Mouse (Mus musculus): ENCODE results near the gene Gm960. TPM values are rescaled to one million over a fixed set of nuclear protein-coding genes. Genes with fewer than 3 reads are reported as not detected.

Gene Gm960
- polyA plus RNA-seq, 1 experiment from 2014 or later: 4.9 TPM

- no peak overlapping the region for H3K4me2 ChIP-seq (replicated peaks; ENCODE audit: low read depth, low read length)
- no peaks in the 10 kb centered on the region for H3K9me3 ChIP-seq (ENCODE audit: control insufficient read depth, low read length)
- DNase-seq (ENCODE audit: low spot score) (no peak), ATAC-seq (ENCODE audit: low FRiP score) (no peak)
- 90% methylated on average over 2 of the region's 2 CpGs for WGBS
- H3K27ac ChIP-seq (ENCODE audit: low read depth, low read length): no peak overlapping the region
- H3K9ac ChIP-seq (ENCODE audit: low read depth, low read length): no peak overlapping the region
- H3K36me3 ChIP-seq (ENCODE audit: control insufficient read depth, insufficient read depth, low read length): no peaks in the 10 kb centered on the region
- no peaks in the 10 kb centered on the region for H3K4me1 ChIP-seq (replicated peaks; ENCODE audit: control insufficient read depth, insufficient read depth, low read length)
- H3K4me3 ChIP-seq (ENCODE audit: low read depth, low read length): no peak overlapping the region
- peaks cover 2% of the 10 kb centered on the region; the same call in 1 of the 2 replicates for H3K27me3 ChIP-seq (ENCODE audit: control insufficient read depth, insufficient read depth, low read length)
Measured at GRCm38 (mm10) chr19:4717281-4717680, 18.8 kb upstream of the Gm960 start.

DNA sequence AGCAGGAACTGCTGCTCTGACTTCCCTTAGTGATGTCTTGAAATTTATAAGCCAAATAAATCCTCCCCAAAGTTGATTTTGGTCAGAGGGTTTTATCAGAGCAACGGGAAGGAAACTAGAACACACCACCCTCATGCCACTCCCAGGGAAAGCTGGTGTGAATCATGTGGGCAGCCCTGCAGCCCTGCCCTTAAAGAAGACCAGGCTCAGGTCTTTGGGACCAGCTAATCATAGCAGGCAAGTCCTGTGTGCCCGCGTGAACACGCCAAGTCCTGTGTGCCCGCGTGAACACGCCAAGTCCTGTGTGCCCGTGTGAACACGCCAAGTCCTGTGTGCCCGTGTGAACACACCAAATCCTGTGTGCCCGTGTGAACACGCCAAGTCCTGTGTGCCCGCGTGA, 18.3 kb upstream of the Gm960 start:
- no peaks in the 10 kb centered on the region for H3K36me3 ChIP-seq (ENCODE audit: control insufficient read depth, insufficient read depth, low read length)
- no peak overlapping the region for H3K27ac ChIP-seq (ENCODE audit: low read depth, low read length)
- no peaks in the 10 kb centered on the region for H3K9me3 ChIP-seq (ENCODE audit: control insufficient read depth, low read length)
- H3K27me3 ChIP-seq (ENCODE audit: control insufficient read depth, insufficient read depth, low read length): peaks cover 2% of the 10 kb centered on the region; the same call in 1 of the 2 replicates
- DNase-seq (ENCODE audit: low spot score) (no peak), ATAC-seq (ENCODE audit: low FRiP score) (no peak)
- no peak overlapping the region for H3K4me3 ChIP-seq (ENCODE audit: low read depth, low read length)
- 94% methylated on average over 14 of the region's 14 CpGs for WGBS
- no peaks in the 10 kb centered on the region for H3K4me1 ChIP-seq (replicated peaks; ENCODE audit: control insufficient read depth, insufficient read depth, low read length)
- H3K9ac ChIP-seq (ENCODE audit: low read depth, low read length): no peak overlapping the region
- no peak overlapping the region for H3K4me2 ChIP-seq (replicated peaks; ENCODE audit: low read depth, low read length)

GRCm38 (mm10) chr19:4713886-4714285, 15.4 kb upstream of the Gm960 start:
- H3K4me1 ChIP-seq (replicated peaks; ENCODE audit: control insufficient read depth, insufficient read depth, low read length): no peaks in the 10 kb centered on the region; the same call in 1 of the 2 replicates
- no peak overlapping the region for H3K27ac ChIP-seq (ENCODE audit: low read depth, low read length)
- H3K9me3 ChIP-seq (ENCODE audit: control insufficient read depth, low read length): no peaks in the 10 kb centered on the region
- ATAC-seq (ENCODE audit: low FRiP score) (no peak), DNase-seq (ENCODE audit: low spot score) (peak; percentile 27)
- peak overlapping the region; percentile 91 for H3K4me2 ChIP-seq (replicated peaks; ENCODE audit: low read depth, low read length)
- 53% methylated on average over 3 of the region's 3 CpGs for WGBS
- no peaks in the 10 kb centered on the region for H3K36me3 ChIP-seq (ENCODE audit: control insufficient read depth, insufficient read depth, low read length)
- H3K27me3 ChIP-seq (ENCODE audit: control insufficient read depth, insufficient read depth, low read length): peaks cover 2% of the 10 kb centered on the region; the same call in 1 of the 2 replicates
- no peak overlapping the region for H3K9ac ChIP-seq (ENCODE audit: low read depth, low read length)
- H3K4me3 ChIP-seq (ENCODE audit: low read depth, low read length): peak overlapping the region; percentile 84; the same call in 1 of the 2 replicates

DNA sequence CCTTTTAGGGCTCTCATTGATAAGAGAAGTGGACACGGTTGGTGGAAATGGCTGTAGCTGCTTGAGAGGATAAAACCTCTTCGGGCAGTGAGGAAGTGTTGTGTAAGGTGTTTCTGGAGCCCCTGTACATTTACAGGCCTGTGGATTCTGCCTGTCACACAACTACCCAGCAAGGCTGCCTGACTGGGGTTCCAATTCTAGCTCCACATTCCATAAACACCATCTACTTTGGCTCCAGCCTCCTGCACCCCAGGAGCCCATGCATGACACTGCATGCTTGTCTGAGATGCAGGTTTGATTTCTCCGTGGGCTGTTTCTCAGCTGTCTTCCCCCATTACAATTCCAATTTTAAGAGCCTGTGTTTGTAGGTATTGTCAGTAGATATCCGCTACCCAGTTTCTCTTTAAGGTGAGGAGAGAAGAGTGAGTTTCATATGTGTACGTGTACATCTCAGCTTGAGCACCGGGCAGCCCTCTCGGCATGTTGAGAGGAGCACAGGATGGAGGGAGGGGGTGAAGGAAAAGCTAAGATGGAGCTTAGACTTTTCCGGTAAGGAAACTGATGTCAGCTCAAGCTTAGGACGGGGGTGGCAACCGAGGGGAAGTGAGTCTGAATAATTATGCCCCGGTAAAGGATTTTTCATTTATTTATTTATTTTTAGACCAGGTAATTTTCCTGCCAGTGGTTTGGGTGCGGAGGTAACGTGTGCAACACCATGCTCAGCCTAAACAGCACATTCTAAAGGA, 14.5 kb upstream of the Gm960 start:
- Histone ChIP-seq H3K27ac (ENCODE audit: low read depth, low read length) (peak overlapping the region; percentile 94), H3K4me3 (ENCODE audit: low read depth, low read length) (peak overlapping the region; percentile 84), H3K27me3 (ENCODE audit: control insufficient read depth, insufficient read depth, low read length) (peaks cover 2% of the 10 kb centered on the region; the same call in 1 of the 2 replicates), H3K9me3 (ENCODE audit: control insufficient read depth, low read length) (no peaks in the 10 kb centered on the region), H3K4me1 (replicated peaks; ENCODE audit: control insufficient read depth, insufficient read depth, low read length) (no peaks in the 10 kb centered on the region; the same call in 1 of the 2 replicates), H3K4me2 (replicated peaks; ENCODE audit: low read depth, low read length) (peak overlapping the region; percentile 91), H3K36me3 (ENCODE audit: control insufficient read depth, insufficient read depth, low read length) (no peaks in the 10 kb centered on the region), H3K9ac (ENCODE audit: low read depth, low read length) (peak overlapping the region; percentile 95)
- no peak for DNase-seq (ENCODE audit: low spot score)
- ATAC-seq (ENCODE audit: low FRiP score): no peak
- 41% methylated on average over 13 of the region's 13 CpGs for whole genome bisulfite sequencing

DNA sequence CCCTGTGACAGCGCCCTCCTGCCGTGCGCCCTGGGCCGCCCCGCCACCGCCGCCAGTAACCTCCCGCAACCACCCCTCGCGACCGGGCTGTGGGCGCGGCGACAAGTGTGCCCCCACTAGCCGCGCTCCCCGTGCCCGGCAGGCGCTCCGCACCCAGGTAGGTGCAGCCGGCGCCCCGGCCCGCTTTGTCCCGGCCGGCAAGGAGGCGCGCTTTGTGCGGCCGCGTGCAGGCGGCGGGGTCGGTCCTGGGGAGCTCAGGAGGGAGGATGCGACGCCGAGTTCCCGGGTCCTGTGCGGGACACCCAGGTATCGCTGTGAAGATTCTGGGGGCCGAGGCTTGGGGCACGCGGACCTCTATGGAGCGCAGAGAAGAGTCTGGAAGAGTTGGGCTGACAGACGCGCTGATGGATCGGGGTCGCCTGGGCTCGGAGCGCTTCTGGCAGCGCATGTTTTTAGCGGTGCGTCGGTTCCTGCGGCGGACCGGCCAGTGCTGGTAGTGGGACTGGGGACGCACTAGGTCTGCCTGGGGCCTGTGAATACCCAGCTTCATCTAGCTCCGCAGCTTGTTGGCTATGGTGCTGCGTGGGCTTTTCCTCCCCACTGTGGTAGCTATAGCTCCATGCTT, 13.8 kb upstream of the Gm960 start:
- ATAC-seq (ENCODE audit: low FRiP score): peak; percentile 61
- under 1% methylated on average over 50 of the region's 60 CpGs for WGBS
- no peaks in the 10 kb centered on the region; the same call in 1 of the 2 replicates for H3K4me1 ChIP-seq (replicated peaks; ENCODE audit: control insufficient read depth, insufficient read depth, low read length)

GRCm38 (mm10) chr19:4711601-4712155, 13.2 kb upstream of the Gm960 start:
- Histone ChIP-seq H3K27me3 (ENCODE audit: control insufficient read depth, insufficient read depth, low read length) (peaks cover 2% of the 10 kb centered on the region; the same call in 1 of the 2 replicates), H3K27ac (ENCODE audit: low read depth, low read length) (peak overlapping the region; percentile 94), H3K9ac (ENCODE audit: low read depth, low read length) (peak overlapping the region; percentile 95), H3K4me2 (replicated peaks; ENCODE audit: low read depth, low read length) (peak overlapping the region; percentile 91), H3K4me1 (replicated peaks; ENCODE audit: control insufficient read depth, insufficient read depth, low read length) (no peaks in the 10 kb centered on the region; the same call in 1 of the 2 replicates), H3K4me3 (ENCODE audit: low read depth, low read length) (peak overlapping the region; percentile 84), H3K36me3 (ENCODE audit: control insufficient read depth, insufficient read depth, low read length) (no peaks in the 10 kb centered on the region), H3K9me3 (ENCODE audit: control insufficient read depth, low read length) (no peaks in the 10 kb centered on the region)
- peak; percentile 89 for DNase-seq (ENCODE audit: low spot score)
- peak; percentile 90 for ATAC-seq (ENCODE audit: low FRiP score)
- under 1% methylated on average over 26 of the region's 65 CpGs for WGBS

More for the DNA sequence above, 13.8 kb upstream of the Gm960 start:
- H3K36me3 ChIP-seq (ENCODE audit: control insufficient read depth, insufficient read depth, low read length): no peaks in the 10 kb centered on the region
- DNase-seq (ENCODE audit: low spot score): peak; percentile 70
- H3K27ac ChIP-seq (ENCODE audit: low read depth, low read length): peak overlapping the region; percentile 94
- peak overlapping the region; percentile 91 for H3K4me2 ChIP-seq (replicated peaks; ENCODE audit: low read depth, low read length)
- H3K4me3 ChIP-seq (ENCODE audit: low read depth, low read length): peak overlapping the region; percentile 84
- H3K27me3 ChIP-seq (ENCODE audit: control insufficient read depth, insufficient read depth, low read length): peaks cover 2% of the 10 kb centered on the region; the same call in 1 of the 2 replicates
- peak overlapping the region; percentile 95 for H3K9ac ChIP-seq (ENCODE audit: low read depth, low read length)
- no peaks in the 10 kb centered on the region for H3K9me3 ChIP-seq (ENCODE audit: control insufficient read depth, low read length)

- peak within 1 kb of the TSS; percentile 91 for H3K4me2 ChIP-seq (replicated peaks; ENCODE audit: low read depth, low read length)
- DNase-seq (ENCODE audit: low spot score) (peak; percentile 65), ATAC-seq (ENCODE audit: low FRiP score) (peak; percentile 44)
- peak within 1 kb of the TSS; percentile 84 for H3K4me3 ChIP-seq (ENCODE audit: low read depth, low read length)
- peak within 1 kb of the TSS; percentile 95 for H3K9ac ChIP-seq (ENCODE audit: low read depth, low read length)
- peak within 1 kb of the TSS; percentile 94 for H3K27ac ChIP-seq (ENCODE audit: low read depth, low read length)
- H3K27me3 ChIP-seq (ENCODE audit: control insufficient read depth, insufficient read depth, low read length): peaks cover 2% of the 10 kb centered on the region; the same call in 1 of the 2 replicates
- no peaks in the 10 kb centered on the region; the same call in 1 of the 2 replicates for H3K4me1 ChIP-seq (replicated peaks; ENCODE audit: control insufficient read depth, insufficient read depth, low read length)
- 8% methylated on average over 13 of the region's 13 CpGs for WGBS
- no peaks in the 10 kb centered on the region for H3K9me3 ChIP-seq (ENCODE audit: control insufficient read depth, low read length)
- no peaks in the 10 kb centered on the region for H3K36me3 ChIP-seq (ENCODE audit: control insufficient read depth, insufficient read depth, low read length)
Measured at GRCm38 (mm10) chr19:4711098-4711600, 12.7 kb upstream of the Gm960 start, which contains the start of gene Sptbn2. TSS of gene Sptbn2 (plus strand) at chr19:4711167.

GRCm38 (mm10) chr19:4708765-4709164, 10.3 kb upstream of the Gm960 start:
- DNase-seq (ENCODE audit: low spot score) (no peak), ATAC-seq (ENCODE audit: low FRiP score) (no peak)
- Histone ChIP-seq H3K4me1 (replicated peaks; ENCODE audit: control insufficient read depth, insufficient read depth, low read length) (no peaks in the 10 kb centered on the region; the same call in 1 of the 2 replicates), H3K36me3 (ENCODE audit: control insufficient read depth, insufficient read depth, low read length) (no peaks in the 10 kb centered on the region), H3K4me2 (replicated peaks; ENCODE audit: low read depth, low read length) (no peak overlapping the region), H3K27ac (ENCODE audit: low read depth, low read length) (no peak overlapping the region), H3K9me3 (ENCODE audit: control insufficient read depth, low read length) (no peaks in the 10 kb centered on the region), H3K27me3 (ENCODE audit: control insufficient read depth, insufficient read depth, low read length) (peaks cover under 1% of the 10 kb centered on the region; the same call in 1 of the 2 replicates), H3K4me3 (ENCODE audit: low read depth, low read length) (no peak overlapping the region), H3K9ac (ENCODE audit: low read depth, low read length) (no peak overlapping the region)
- WGBS: 88% methylated on average over 10 of the region's 10 CpGs
